Mouse (Mus musculus): Measurements from ENCODE around the gene Pdzd2. TPM values are rescaled to one million over a fixed set of nuclear protein-coding genes. Genes with fewer than 3 reads are reported as not detected.

Gene Pdzd2
- polyA plus RNA-seq, 2 experiments from 2014 or later = 0.08 to 0.63 TPM

Other genes with a start within 250 kb of the Pdzd2 start
- gene 6030458C11Rik, start 84.7 kb upstream of the Pdzd2 start, polyA plus RNA-seq (2017; shearing (Covaris generic)) = 10 to 100 TPM; 37.6 to 44.9 TPM
- 10 to 100 TPM; 12.7 to 17.1 TPM for gene Drosha, start 84.9 kb upstream of the Pdzd2 start, polyA plus RNA-seq (2017; shearing (Covaris generic))